Mouse (Mus musculus) spleen, adult 18-20 months (tissue): ENCODE data around the gene Zfp820.
A peak's percentile ranks its signal among the peaks of the same experiment; 100 is the strongest.
"Not testable (repeated sequence)": the region's sequence is repeated elsewhere in the genome, so short reads cannot be mapped to it uniquely, and the experiment has no call there.

Experiments used
- DNase-seq, 2 experiments: peaks; one replicate each; pipeline ENCODE4 v3.0.0; 2022; ENCODE audit warnings: mixed read lengths in 2 of 2

Gene Zfp820

GRCm38 (mm10) chr17:21845545-21846321 lies at the start of gene Zfp820:
Gene Zfp820 (minus strand): TSS chr17:21845772.
- DNase-seq, result peak in 1 of 2 experiments; percentile 3

- DNase-seq, result no peak
These were observed 25.7 kb upstream of the Zfp820 start for GRCm38 (mm10) chr17:21871256-21871655.

GRCm38 (mm10) chr17:21846322-21846582 lies 680 bp upstream of the Zfp820 start:
- DNase-seq, result not testable (repeated sequence)

- no peak for DNase-seq
These were observed 7.1 kb downstream of the Zfp820 start for GRCm38 (mm10) chr17:21838510-21838909.

GRCm38 (mm10) chr17:21801373-21801772 lies 44.2 kb downstream of the Zfp820 start:
- DNase-seq, result not testable (repeated sequence)

- DNase-seq, result no peak
These were observed 53.3 kb downstream of the Zfp820 start for GRCm38 (mm10) chr17:21792256-21792655.

- DNase-seq, result no peak
These were observed 75.2 kb downstream of the Zfp820 start for GRCm38 (mm10) chr17:21770336-21770735.
